Mouse (Mus musculus): ENCODE measurements at regions not wholly inside any gene's neighbourhood (a gene's known extent, or its start where the extent isn't known, plus 50 kb on each side); places are given as distances from the start of the nearest gene placed in this dataset.

- Histone ChIP-seq H3K4me3 (ENCODE audit: low read length) (no peak overlapping the region), H3K9me3 (ENCODE audit: control insufficient read depth, low read length) (peaks cover 4% of the 10 kb centered on the region; the same call in 1 of the 2 replicates), H3K4me2 (replicated peaks; ENCODE audit: low read depth, low read length) (no peak overlapping the region), H3K27me3 (ENCODE audit: control insufficient read depth, insufficient read depth, low read length) (no peaks in the 10 kb centered on the region), H3K4me1 (ENCODE audit: control insufficient read depth, insufficient read depth, low read length) (no peaks in the 10 kb centered on the region), H3K27ac (ENCODE audit: low read depth, low read length) (no peak overlapping the region), H3K36me3 (ENCODE audit: control insufficient read depth, insufficient read depth, low read length) (no peaks in the 10 kb centered on the region), H3K9ac (ENCODE audit: low read depth, low read length) (no peak overlapping the region)
- 88% methylated on average over 3 of the region's 3 CpGs for WGBS
- no peak for ATAC-seq (ENCODE audit: low FRiP score, low TSS enrichment)
These were observed 58.6 kb upstream of the Dbx2 start for GRCm38 (mm10) chr15:95714408-95714807.

- H3K4me3 ChIP-seq (ENCODE audit: low read length) = no peak overlapping the region
- 88% methylated on average over 9 of the region's 9 CpGs for WGBS
- ATAC-seq (ENCODE audit: low FRiP score, low TSS enrichment) = no peak
- H3K27ac ChIP-seq (ENCODE audit: low read depth, low read length) = no peak overlapping the region
- H3K36me3 ChIP-seq (ENCODE audit: control insufficient read depth, insufficient read depth, low read length) = no peaks in the 10 kb centered on the region
- no peak overlapping the region for H3K4me2 ChIP-seq (replicated peaks; ENCODE audit: low read depth, low read length)
- H3K9ac ChIP-seq (ENCODE audit: low read depth, low read length) = no peak overlapping the region
- H3K9me3 ChIP-seq (ENCODE audit: control insufficient read depth, low read length) = no peaks in the 10 kb centered on the region
- H3K27me3 ChIP-seq (ENCODE audit: control insufficient read depth, insufficient read depth, low read length) = no peaks in the 10 kb centered on the region
- no peaks in the 10 kb centered on the region for H3K4me1 ChIP-seq (ENCODE audit: control insufficient read depth, insufficient read depth, low read length)
These were observed 60.2 kb upstream of the Dbx2 start for GRCm38 (mm10) chr15:95715941-95716340.

- H3K27ac ChIP-seq (ENCODE audit: low read depth, low read length) = no peak overlapping the region
- ATAC-seq (ENCODE audit: low FRiP score, low TSS enrichment) = no peak
- no peaks in the 10 kb centered on the region for H3K4me1 ChIP-seq (ENCODE audit: control insufficient read depth, insufficient read depth, low read length)
- H3K27me3 ChIP-seq (ENCODE audit: control insufficient read depth, insufficient read depth, low read length) = no peaks in the 10 kb centered on the region
- no peak overlapping the region for H3K4me2 ChIP-seq (replicated peaks; ENCODE audit: low read depth, low read length)
- H3K36me3 ChIP-seq (ENCODE audit: control insufficient read depth, insufficient read depth, low read length) = no peaks in the 10 kb centered on the region
- 59% methylated on average over 7 of the region's 7 CpGs for WGBS
- no peak overlapping the region for H3K4me3 ChIP-seq (ENCODE audit: low read length)
- H3K9me3 ChIP-seq (ENCODE audit: control insufficient read depth, low read length) = no peaks in the 10 kb centered on the region
- no peak overlapping the region for H3K9ac ChIP-seq (ENCODE audit: low read depth, low read length)
These were observed 66.9 kb upstream of the Ano6 start for GRCm38 (mm10) chr15:95723699-95724098.

GRCm38 (mm10) chr15:95725866-95726265, 64.8 kb upstream of the Ano6 start:
- H3K4me3 ChIP-seq (ENCODE audit: low read length) = no peak overlapping the region
- no peak overlapping the region for H3K27ac ChIP-seq (ENCODE audit: low read depth, low read length)
- H3K4me1 ChIP-seq (ENCODE audit: control insufficient read depth, insufficient read depth, low read length) = no peaks in the 10 kb centered on the region
- H3K9me3 ChIP-seq (ENCODE audit: control insufficient read depth, low read length) = no peaks in the 10 kb centered on the region
- no peak overlapping the region for H3K9ac ChIP-seq (ENCODE audit: low read depth, low read length)
- H3K36me3 ChIP-seq (ENCODE audit: control insufficient read depth, insufficient read depth, low read length) = no peaks in the 10 kb centered on the region
- no peak overlapping the region for H3K4me2 ChIP-seq (replicated peaks; ENCODE audit: low read depth, low read length)
- 37% methylated on average over 11 of the region's 11 CpGs for WGBS
- H3K27me3 ChIP-seq (ENCODE audit: control insufficient read depth, insufficient read depth, low read length) = no peaks in the 10 kb centered on the region
- peak; percentile 81; the same call in 1 of the 2 replicates for ATAC-seq (ENCODE audit: low FRiP score, low TSS enrichment)

- no peaks in the 10 kb centered on the region for H3K36me3 ChIP-seq (ENCODE audit: control insufficient read depth, insufficient read depth, low read length)
- ATAC-seq (ENCODE audit: low FRiP score, low TSS enrichment) = no peak
- WGBS = 82% methylated on average over 13 of the region's 13 CpGs
- H3K4me2 ChIP-seq (replicated peaks; ENCODE audit: low read depth, low read length) = no peak overlapping the region
- H3K9ac ChIP-seq (ENCODE audit: low read depth, low read length) = no peak overlapping the region
- no peaks in the 10 kb centered on the region for H3K27me3 ChIP-seq (ENCODE audit: control insufficient read depth, insufficient read depth, low read length)
- no peak overlapping the region for H3K27ac ChIP-seq (ENCODE audit: low read depth, low read length)
- H3K4me3 ChIP-seq (ENCODE audit: low read length) = no peak overlapping the region
- H3K4me1 ChIP-seq (ENCODE audit: control insufficient read depth, insufficient read depth, low read length) = no peaks in the 10 kb centered on the region
- no peaks in the 10 kb centered on the region for H3K9me3 ChIP-seq (ENCODE audit: control insufficient read depth, low read length)
These were observed 64.1 kb upstream of the Ano6 start for GRCm38 (mm10) chr15:95726516-95726915.

GRCm38 (mm10) chr15:95735746-95736145, 54.9 kb upstream of the Ano6 start:
- no peaks in the 10 kb centered on the region for H3K36me3 ChIP-seq (ENCODE audit: control insufficient read depth, insufficient read depth, low read length)
- H3K27ac ChIP-seq (ENCODE audit: low read depth, low read length) = no peak overlapping the region
- H3K4me3 ChIP-seq (ENCODE audit: low read length) = no peak overlapping the region
- H3K27me3 ChIP-seq (ENCODE audit: control insufficient read depth, insufficient read depth, low read length) = no peaks in the 10 kb centered on the region
- WGBS = 70% methylated on average over 1 of the region's 1 CpGs
- no peaks in the 10 kb centered on the region for H3K9me3 ChIP-seq (ENCODE audit: control insufficient read depth, low read length)
- H3K9ac ChIP-seq (ENCODE audit: low read depth, low read length) = no peak overlapping the region
- no peaks in the 10 kb centered on the region for H3K4me1 ChIP-seq (ENCODE audit: control insufficient read depth, insufficient read depth, low read length)
- ATAC-seq (ENCODE audit: low FRiP score, low TSS enrichment) = no peak
- H3K4me2 ChIP-seq (replicated peaks; ENCODE audit: low read depth, low read length) = no peak overlapping the region
